Mouse (Mus musculus) liver, postnatal 0 days (tissue): ENCODE measurements around the gene Dnali1.

Experiments
- CTCF ChIP-seq: sonication (generic); IDR thresholded peaks from 2 replicates; pipeline ENCODE4 v1.5.1; 2016; ENCODE audit warnings: antibody characterized with exemption, low read depth
- EP300 ChIP-seq: IDR thresholded peaks from 2 replicates; pipeline ENCODE4 v1.6.1; 2016; ENCODE audit warnings: antibody characterized with exemption, low read depth, mild to moderate bottlenecking

DNA sequence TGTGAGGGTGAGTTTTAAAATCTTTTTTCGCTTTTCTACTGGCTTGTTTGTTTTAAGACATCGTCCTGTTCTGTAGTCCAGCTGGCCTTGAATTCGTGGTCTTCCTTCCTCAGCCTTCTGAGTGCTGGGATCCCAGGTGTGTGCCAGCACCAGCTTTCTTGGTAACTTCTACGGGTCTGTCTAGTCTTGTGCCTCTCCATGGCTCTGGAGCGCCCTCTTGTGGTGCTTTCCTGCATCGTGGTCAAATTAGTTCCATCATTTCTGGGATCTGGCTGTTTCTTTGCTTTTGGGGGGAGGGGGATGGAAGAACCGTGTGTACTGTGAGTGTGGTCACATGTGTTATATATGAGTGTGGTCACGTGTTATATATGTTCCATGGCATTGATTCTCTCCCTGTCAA, 34.0 kb upstream of the Dnali1 start:
- TF ChIP-seq CTCF (peak; percentile 99), EP300 (no peak)
